Mouse (Mus musculus) gastrocnemius, postnatal 25 days (tissue): ENCODE results near the gene P4htm. TPM values are rescaled to one million over a fixed set of nuclear protein-coding genes. Genes with fewer than 3 reads are reported as not detected.
"Not testable (repeated sequence)": the region's sequence is repeated elsewhere in the genome, so short reads cannot be mapped to it uniquely, and the experiment has no call there.

Source experiments
- DNase-seq: peaks from one replicate; pipeline ENCODE4 v3.0.0; 2022
- long read RNA-seq, 2 experiments: library from polyadenylated mRNA; stranded (forward); transcript quantifications; one replicate each; pipeline ENCODE4 v2.0.0; 2021
- total RNA-seq, 2 experiments: library from RNA; stranded (reverse); gene quantifications; 1 replicate in 1 of 2; 2 replicates in 1 of 2; pipeline ENCODE4 v1.2.3; 2021

P4htm gene
- 1 to 10 TPM; 2.8 to 3.1 TPM for total RNA-seq
- long read RNA-seq, experiment 1, transcript P4htm-201 (9 exons, 1,841 nt), result major isoform, 5 of 7 reads
- long read RNA-seq, experiment 1, partial matches to known transcripts, result 2 of 7 reads
- long read RNA-seq, experiment 1, other reads (novel, unspliced or antisense), result 0 of 7 reads
- long read RNA-seq, experiment 2, transcript P4htm-201 (9 exons, 1,841 nt), result major isoform, 5 of 6 reads
- long read RNA-seq, experiment 2, partial matches to known transcripts, result 1 of 6 reads
- long read RNA-seq, experiment 2, other reads (novel, unspliced or antisense), result 0 of 6 reads

DNA sequence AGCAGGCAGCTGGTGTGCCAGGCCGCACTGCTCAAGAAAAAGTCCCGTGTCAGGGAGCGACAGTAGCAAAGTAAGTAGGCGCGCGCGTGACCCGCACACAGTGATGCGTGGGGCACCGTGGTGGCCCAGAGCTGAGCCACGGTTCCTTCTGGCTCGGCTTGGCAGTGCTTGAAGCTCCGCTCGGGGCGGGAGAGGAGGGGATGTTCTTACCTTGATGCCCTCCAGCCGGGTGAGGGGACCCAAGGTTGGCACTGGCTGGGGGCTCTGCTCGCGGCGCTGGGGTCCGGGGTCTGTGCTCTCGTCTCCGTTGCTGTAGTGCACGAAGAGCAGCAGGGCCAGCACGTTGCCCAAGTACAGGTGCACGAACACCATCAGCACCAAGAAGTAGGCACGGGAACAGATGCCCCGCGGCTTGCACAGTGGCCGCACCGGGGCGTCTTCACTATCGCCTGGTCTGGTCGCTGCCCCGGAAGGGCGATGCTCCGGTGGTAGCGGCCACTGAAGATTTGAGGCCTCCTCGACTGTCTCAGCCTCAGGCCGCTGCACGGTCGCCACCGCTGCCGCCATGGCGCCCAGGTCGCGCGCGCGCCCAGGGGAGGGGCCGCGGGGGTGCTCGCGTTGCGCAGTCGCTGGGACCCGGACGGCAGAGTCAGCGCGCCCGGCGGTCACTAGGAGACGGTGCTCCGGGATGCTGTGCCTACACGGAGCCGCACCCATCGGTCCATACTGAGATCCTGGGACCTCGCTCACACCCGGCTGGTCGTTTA is at the start of gene P4htm:
Gene P4htm (minus strand): TSS at position 670 of the 767 bp plus-strand sequence.
- DNase-seq, result peak; percentile 62

DNA sequence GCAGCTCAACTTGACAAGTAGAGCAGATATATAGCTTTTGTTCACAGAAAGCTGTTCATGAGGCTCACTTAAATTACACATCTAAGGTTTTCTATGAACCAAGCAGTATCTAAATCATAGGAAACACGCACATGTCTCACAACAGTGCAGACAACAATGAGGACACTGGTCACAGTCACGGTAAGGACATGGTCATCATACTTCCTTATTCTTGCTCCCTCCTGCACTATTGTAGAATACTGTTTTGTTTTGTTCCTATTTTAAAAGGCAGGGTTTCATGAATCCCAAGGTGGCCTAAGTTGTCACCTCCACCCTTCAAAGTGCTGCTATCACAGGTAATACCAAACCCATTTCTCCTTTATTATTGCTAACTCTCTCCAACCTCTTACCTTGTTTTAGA is 42.4 kb upstream of the P4htm start:
- DNase-seq, result no peak

DNA sequence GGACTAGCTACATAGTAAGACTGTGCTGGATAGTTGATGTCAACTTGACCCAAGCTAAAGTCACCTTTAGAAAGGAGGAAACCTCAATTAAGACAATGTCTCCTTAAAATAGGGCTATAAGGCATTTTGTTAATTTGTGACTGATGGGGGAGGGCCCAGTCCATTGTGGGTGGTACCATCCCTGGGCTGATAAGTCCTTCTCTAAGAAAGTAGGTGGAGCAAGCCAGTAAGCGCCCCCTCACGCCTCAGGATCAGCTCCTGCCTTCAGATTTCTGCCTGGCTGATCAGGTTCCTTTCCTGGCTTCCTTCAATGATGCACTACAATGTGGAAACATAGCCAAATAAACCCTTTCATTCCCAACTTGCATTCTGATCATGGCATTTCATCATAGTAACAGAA is 37.9 kb upstream of the P4htm start:
- DNase-seq, result no peak

DNA sequence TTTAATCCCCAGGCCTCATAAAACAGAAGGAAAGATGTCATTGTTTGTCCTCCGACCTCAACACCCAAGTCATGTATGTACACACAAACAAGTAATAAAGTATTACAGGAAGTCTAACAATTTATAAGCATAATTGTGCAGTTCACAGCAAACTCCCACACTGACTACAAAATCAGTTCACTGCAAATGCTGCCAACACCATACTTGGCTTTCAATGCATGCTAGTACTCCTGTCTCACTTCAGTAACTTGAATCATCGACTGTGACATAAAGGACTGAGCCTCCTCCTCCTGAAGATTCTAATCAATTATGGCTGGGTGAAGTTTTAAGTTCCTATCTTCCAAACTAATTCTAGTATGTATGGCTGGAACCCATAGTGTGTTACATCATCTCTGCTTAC is 36.4 kb upstream of the P4htm start:
- DNase-seq, result no peak

DNA sequence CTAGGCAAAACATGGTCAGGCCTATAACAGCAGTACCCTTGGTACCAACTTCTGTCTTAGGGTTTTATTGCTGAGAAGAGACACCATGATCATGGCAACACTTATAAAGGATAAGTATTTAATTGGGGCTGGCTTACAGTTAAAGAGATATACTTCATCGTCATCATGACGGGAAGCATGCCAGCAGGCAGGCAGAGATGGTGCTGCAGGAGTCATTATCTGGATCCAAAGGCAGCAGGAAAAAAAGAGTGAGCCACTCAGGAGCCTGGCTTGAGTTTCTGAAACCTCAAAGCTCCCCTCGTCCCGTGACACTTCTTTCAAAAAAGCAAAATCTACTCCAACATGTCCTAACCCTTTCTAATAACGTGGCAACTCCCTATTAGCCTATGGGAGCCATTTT is 34.9 kb upstream of the P4htm start:
- DNase-seq, result no peak

DNA sequence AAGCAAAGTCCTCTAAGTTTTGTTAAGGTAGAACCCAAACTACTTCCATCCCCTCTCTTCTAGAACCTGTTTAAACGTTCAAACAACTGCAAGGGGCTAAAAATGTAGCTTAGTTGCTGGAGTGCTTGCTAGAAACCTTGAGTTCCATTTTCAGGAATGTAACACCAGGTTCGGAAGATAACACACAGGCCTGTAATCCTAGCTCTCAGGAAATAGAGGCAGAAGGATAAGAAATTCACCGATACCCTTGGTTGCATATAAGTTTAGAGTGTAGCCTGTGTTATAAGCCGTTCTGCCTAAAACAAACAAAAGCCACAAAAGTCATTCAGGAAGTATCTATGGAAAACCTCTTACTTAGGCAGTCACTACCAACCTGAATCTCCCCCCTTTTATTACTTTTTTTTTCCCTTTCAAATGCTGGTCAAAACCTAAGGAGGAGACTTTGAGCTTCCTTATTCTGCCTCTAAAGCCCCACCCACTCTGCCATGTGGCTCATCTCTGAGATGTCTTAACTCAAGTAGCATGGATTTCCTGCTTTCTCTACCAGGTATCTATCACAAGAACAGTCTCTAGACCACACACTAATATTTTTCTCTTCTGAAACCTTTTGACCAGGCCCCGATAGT is 34.3 kb upstream of the P4htm start:
- DNase-seq, result no peak

DNA sequence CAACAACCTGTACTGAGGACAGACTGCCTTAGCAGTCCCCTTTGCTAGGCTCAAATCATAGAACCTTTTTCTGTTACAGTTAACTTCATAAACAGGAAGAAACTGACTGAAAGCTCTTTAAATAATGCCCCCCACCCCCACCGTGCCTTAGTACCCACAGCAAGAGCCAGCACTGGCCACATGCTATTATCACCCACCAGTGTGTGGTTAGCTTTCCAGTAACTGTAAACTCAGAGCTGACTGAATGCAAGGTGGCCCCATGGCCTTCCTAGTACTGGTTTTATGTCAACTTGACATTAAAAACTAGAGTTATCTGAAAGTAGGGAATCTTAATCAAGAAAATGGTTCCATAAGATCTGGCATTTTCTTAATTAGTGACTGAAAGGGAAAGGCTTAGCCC is 33.2 kb upstream of the P4htm start:
- DNase-seq, result no peak

DNA sequence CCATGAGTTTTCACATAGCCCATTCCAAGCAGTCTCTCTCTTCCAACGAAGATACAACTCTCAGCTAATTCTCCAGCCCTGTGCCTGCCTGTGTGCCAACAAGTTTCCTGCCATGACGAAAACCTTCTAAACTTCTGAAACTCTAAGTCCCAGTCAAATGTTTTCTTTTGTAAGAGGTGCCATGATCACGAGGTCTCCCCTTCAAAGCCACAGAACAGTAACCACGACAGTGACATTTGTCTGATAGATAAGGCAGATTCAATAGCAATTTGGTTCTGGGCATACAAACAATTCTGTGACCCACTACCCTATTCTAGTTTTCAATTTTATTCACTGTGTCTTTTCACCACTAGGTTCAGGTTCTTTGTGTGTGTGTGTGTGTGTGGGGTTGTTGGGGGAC is 30.7 kb upstream of the P4htm start:
- no peak for DNase-seq

DNA sequence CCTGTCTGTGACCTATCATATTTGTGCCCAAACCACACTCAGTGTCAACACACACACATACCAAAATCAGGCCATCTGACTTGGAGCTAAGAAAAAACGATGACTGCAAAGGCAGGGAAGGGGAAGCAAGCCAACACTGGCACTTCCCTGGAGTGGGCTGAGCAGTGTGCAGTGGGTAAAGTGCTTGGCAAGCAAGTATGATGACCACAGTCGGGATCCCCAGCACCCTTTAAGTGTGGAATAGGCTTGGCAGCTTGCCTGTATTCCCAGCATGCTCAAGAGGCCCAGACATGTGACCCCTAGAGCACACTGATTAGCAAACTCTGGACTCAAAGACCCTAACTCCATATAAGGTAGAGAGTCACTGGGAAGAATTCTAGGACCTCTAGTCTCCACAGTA is 29.0 kb upstream of the P4htm start:
- no peak for DNase-seq

DNA sequence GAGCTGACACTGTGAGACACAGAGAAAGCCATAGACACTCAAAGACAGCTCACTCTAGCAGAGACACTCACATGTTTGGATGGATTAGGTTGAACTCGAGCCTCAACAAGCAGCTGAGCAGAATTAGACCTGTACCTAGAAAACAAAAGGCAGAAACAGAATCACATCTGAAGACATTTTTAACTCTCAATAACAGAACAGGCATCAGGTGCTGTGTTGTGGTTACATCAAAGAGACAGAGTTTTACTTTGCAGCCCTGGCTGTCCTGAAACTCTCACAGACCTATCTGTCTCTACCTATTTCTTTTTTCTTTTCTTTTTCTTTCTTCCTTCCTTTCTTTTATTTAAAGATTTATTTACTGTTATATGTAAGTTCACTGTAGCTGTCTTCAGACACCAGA is 19.8 kb upstream of the P4htm start:
- DNase-seq, result no peak

DNA sequence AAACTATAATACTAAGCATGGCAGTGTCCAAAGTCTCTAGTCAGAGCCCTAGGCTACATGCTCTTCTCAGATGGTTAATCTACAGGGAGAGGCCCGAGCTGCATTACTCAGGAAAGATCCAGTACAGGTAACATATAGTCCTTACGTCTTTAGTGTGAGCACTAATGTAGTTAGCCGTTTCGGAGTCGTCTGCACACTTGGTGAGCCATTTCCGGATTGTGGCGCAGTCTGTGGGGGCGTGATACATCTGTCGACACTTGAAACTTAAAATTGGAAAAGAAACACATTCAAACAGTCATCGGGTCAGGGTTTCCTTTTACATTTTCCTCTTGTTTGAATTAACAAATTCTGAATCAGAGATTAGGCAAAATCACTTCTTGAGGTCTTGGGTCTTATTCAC is 14.0 kb upstream of the P4htm start:
- DNase-seq, result no peak

DNA sequence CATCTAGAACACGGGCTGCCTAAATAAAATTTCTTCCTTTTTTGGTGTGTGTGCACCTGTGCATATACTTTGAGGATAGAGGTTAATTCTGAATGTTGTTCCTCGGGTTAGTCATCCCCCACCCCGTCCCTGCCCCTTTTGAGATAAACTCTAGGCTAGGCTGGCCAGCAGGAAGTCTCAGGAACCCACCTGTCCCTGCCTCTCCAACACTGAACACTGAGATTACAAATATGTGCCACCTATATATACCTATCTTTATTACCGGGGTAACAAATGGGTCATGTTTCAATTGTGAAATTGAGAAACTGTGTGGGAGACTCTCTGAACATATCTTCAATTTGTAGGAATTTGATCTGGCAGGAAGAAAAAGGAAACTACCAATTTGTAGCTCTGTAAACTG is 11.4 kb upstream of the P4htm start:
- no peak for DNase-seq

DNA sequence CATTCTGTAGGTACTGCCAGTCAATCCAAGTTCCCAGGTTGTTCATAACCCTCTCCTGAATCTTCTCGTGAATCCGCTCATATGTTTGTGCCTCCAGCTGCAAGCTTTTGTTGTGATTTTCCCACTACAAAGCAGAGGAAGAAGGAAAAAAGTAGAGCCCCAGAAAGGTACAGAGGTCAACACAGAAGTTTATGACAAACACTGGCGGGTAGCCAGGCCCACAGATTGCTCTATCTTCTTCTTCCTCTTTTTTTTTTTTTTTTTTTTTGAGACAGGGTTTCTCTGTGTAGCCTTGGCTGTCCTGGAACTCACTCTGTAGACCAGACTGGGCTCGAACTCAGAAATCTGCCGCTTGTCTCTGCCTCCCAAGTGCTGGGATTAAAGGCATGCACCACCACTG is 10.5 kb upstream of the P4htm start:
- not testable (repeated sequence) for DNase-seq

DNA sequence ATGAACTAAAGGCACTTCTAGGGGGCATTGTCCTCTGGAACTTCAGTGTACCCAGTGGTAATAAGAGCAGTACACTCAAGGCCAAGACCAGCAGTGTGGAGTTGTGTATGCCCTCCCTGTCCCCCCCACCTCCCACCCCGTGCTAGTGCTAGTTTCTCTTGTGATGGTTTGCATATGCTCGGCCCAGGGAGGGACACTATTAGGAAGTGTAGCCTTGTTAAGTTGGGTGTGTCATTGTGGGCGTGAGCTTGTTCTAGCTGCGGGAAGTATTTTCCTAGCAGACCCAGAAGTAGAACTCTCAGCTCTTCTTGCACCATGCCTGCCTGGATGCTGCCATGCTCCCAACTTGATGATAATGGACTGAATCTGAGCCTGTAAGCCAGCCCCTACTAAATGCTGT is 4.5 kb upstream of the P4htm start:
- no peak for DNase-seq

DNA sequence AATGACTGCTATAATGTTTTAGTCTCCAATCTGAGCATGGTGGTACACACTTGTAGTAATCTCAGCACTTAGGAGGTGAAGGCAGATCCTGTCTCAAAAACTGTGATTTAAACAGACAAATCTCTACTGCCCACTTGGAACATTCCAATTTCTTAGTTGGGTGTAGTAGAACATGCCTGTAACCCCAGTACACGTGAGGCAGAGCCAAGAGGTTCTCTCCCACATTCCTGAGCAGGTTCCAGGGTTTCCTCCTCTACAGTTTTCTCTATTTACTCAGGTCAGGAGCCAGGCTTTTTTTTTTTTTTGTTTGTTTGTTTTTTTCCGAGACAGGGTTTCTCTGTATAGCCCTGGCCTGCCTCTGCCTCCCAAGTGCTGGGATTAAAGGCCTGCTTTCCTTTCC is 2.5 kb upstream of the P4htm start:
- no peak for DNase-seq

DNA sequence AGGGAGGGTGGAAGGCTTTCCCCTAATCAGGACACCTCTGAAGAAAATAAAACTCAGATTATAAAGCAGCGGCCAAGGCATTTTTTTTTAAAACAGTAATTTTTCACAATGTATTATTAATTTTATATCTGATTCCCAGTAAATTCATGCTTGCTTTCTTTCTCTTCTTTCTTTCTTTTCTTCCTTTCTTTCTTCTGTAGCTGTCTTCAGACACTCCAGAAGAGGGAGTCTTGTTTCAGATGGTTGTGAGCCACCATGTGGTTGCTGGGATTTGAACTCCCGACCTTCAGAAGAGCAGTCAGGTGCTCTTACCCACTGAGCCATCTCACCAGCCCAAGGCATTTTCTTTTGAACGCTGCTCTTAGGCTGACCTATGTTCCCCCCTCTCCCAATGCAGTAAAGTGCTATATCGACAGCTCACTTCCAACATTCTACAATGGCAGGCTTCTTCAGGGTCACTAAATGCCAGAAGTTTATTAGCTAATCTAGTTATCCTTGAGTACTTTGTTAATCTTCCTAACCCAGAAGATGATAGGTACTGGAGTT is 1.6 kb upstream of the P4htm start:
- DNase-seq, result no peak

DNA sequence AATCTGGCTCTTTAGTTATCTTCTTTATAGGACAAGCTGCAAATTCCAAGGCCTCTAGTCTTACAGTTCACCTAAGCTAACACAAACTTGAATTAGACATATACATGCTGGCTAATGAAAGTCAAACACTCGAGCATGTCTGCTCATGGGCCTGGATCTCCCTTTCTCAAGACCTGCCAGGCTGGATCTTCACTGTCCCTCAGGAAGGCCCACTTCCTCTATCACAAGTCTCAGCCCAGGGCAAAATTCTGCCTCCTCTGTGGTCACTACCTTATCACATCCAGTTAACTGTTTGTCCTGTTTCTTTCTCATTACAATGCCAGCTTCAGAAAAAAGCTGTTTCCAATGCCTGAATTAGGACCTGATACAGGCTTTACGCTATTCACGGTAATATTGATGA is 3.1 kb downstream of the P4htm start:
- no peak for DNase-seq

DNA sequence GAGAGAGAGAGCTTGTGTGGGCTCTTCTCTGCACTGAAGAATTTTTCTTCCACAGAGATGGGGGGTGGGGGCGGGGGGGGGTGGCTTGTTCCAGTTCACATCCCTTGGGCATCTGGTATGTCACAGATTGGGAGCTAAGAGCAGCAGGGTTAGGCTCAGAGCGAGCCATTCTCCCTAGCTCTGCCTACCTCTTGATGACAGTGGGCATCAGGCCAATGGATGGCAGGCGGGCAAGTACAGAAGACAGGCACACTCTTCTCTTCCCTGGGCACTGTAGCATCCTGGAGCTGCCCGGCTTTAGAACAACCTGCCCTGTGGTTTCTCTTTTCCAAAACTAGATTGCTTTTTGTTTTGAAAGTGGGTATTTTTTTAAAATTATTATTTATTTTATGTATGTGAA is 6.0 kb downstream of the P4htm start:
- no peak for DNase-seq

DNA sequence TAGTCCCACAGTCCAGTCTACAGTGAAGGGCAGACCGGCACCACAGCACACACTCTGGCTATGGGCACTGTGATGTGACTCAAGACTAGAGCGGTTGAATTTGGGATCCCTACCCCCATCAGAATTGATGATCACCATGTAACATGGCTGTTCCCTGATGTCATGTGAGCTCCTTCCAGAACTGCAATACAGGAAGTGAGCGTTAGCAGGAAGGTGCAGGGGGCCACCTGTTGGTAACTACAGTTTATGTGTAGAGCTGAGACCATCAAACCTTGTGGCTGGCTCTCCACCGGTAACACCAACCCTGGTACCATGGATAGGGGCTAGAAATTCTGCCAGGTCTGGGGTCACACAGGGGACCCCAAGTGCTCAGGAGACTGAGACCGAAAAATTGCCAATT is 8.2 kb downstream of the P4htm start:
- no peak for DNase-seq

DNA sequence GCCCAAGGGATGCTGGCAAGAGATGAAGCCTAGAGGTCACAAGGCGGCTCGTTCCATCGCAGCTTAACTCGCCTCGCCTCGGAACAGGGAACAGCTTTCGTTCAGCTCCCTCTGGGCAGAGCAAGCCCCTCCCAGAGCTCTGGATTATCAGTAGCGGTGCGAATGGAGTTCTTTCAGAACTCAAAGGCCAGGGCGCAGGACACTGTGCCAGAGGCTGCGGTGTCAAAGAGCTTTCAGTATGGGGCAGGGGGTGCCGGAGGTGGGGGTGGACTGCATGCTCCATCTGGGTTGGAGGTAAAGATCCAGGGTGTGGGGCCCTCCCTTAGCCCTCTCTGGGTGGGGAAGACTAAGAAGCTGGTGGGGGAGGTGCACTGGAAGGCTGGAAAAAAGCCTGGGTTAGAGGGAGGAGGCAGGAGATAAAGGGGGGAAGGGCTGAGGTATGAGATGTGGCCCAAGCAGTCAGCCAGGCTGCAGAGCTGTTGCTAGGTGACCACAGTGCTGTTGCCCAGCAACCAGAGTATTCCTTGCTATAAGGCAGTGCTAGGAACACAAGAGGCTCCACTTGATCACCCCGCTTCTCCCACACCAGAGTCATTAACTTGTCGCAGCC is 9.8 kb downstream of the P4htm start:
- DNase-seq, result peak; percentile 57

DNA sequence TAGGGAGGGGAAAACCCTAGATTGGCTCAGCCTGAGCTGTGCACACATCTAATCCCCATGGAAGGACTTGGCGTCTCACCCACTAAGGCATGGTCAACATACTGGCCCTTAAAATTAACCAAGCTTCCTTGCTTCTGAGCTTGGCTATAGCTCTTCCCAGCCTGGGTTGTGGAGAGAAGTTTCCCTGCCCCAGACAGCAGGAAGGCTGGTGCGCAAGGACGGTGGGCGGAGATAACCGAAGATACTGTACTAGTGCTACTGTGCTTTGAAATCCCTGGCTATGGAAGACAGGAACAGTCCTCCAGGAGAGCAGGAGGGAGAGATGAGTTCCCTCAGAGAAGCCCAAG is 18.1 kb downstream of the P4htm start:
- no peak for DNase-seq

DNA sequence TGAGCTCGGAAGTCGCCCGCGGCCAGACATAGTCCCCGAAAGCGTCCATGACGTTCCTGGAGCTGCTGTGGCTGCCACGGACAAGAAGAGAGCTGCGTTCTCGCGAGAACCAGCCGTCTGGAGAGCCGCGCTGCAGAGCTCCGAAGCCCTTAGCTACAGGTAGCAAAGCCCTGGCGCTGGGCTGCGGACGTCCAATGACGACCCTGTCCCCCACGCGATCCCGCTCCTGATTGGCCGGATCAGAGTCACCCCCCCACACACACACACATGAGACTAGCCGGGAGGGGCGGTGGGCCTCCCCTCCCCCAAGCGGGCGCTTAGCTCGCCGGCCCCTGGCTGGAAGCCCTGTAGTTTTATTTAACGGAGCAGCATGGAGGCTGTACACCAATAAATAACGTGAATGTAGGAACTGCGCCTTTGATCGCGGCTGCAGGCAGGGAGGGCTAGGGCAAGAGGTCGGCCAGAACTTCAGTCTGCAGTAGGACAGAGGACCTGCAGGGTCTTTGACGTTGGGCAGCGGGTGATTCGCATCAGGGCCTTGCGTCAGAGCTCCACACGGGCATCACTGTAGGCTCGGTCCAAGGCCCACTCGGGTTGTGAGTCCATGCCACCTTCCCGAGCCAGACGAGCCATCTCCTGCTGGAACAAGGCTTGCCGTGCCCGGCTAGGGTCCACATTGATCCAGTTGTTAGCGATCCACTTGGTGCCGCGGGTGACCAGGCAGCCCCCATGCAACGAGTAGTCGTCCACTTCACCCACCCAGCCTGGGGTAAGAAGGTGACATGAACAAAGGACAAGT is 18.7 kb downstream of the P4htm start, which contains the start of gene Wdr6:
Gene Wdr6 (minus strand): TSS at position 195 of the 799 bp plus-strand sequence.
- peak; percentile 94 for DNase-seq
